ENCODE assay signal across 29 mouse cellular contexts in genomic region chr1:65129634-65130180, GRCm38 (mm10). TPM values are rescaled to one million over a fixed set of nuclear protein-coding genes. Genes with fewer than 3 reads are reported as not detected.
DNase-seq lines count a peak whose midpoint lies in the region; ATAC-seq and TF ChIP-seq lines count a peak whose summit lies in the region.
"Had no signal": no experiment of that assay in that cellular context is flagged by ENCODE, and none has a peak within 500 bp of the region (broad histone marks: within the 10 kb centered on the region; RNA-seq: fewer than 3 reads in every experiment).

No protein-coding gene starts in this region.

- no peaks in the 10 kb centered on the region for H3K27me3 ChIP-seq in forebrain, postnatal 0 days (ENCODE audit: insufficient read depth, low read length)
- H3K27me3 ChIP-seq in forebrain, embryonic 16.5 days (replicated peaks; ENCODE audit: control insufficient read depth, insufficient read depth, low read length), result no peaks in the 10 kb centered on the region
- H3K27me3 ChIP-seq in kidney, embryonic 15.5 days, result no peaks in the 10 kb centered on the region
- H3K27me3 ChIP-seq: embryonic facial prominence, embryonic 15.5 days; hindbrain, embryonic 12.5 days; midbrain, embryonic 13.5 days had no signal

- no peak overlapping the region for H3K9ac ChIP-seq in forebrain, postnatal 0 days
- H3K9ac ChIP-seq in forebrain, embryonic 16.5 days (replicated peaks; ENCODE audit: low read depth, low read length), result no peak overlapping the region
- no peak overlapping the region for H3K9ac ChIP-seq in kidney, embryonic 15.5 days
- H3K9ac ChIP-seq: embryonic facial prominence, embryonic 15.5 days; hindbrain, embryonic 12.5 days; midbrain, embryonic 13.5 days had no signal

- H3K4me1 ChIP-seq in forebrain, postnatal 0 days (ENCODE audit: insufficient read depth), result no peaks in the 10 kb centered on the region
- no peaks in the 10 kb centered on the region for H3K4me1 ChIP-seq in forebrain, embryonic 16.5 days (replicated peaks; ENCODE audit: control insufficient read depth, insufficient read depth, low read length)
- H3K4me1 ChIP-seq in kidney, embryonic 15.5 days, result no peaks in the 10 kb centered on the region
- H3K4me1 ChIP-seq: embryonic facial prominence, embryonic 15.5 days; heart, embryonic 10.5 days; hindbrain, embryonic 12.5 days; midbrain, embryonic 13.5 days had no signal

- H3K4me2 ChIP-seq in forebrain, postnatal 0 days (ENCODE audit: low read depth), result no peak overlapping the region
- H3K4me2 ChIP-seq in forebrain, embryonic 16.5 days (ENCODE audit: low read length), result no peak overlapping the region
- no peak overlapping the region for H3K4me2 ChIP-seq in kidney, embryonic 15.5 days
- H3K4me2 ChIP-seq: embryonic facial prominence, embryonic 15.5 days; hindbrain, embryonic 12.5 days; midbrain, embryonic 13.5 days had no signal

- no peak for TF ChIP-seq CTCF in forebrain, postnatal 0 days (IDR thresholded peaks at IDR 0.05; ENCODE audit: low read depth)

- peak; percentile 37 for DNase-seq in forebrain, postnatal 0 days
- DNase-seq in kidney, postnatal 14 days, result no peak
- DNase-seq in right cerebral cortex, adult 18-20 months, result peak; percentile 10
- no peak for DNase-seq in right cerebral cortex, postnatal 25 days
- DNase-seq in telencephalon, adult 2 months (ENCODE audit: low read depth, low spot score), result peak; percentile 38
- no peak for DNase-seq in lung, postnatal 36 days
- DNase-seq: adrenal gland, postnatal 14 days; cerebellum, adult 11-12 months; cerebellum, postnatal 36 days; heart, postnatal 10 days; liver; retina, postnatal 1 day; spleen, adult 18-20 months had no signal

- peak; percentile 43 for ATAC-seq in forebrain, postnatal 0 days
- ATAC-seq in forebrain, embryonic 16.5 days, result no peak
- no peak for ATAC-seq in kidney, embryonic 15.5 days (replicated peaks; ENCODE audit: low FRiP score)
- ATAC-seq: activated CD4-positive, CD25-positive, alpha-beta regulatory T cell, adult 4 months; lung, postnatal 0 days; midbrain, embryonic 13.5 days had no signal

- WGBS in forebrain, postnatal 0 days, result 68% methylated on average over 3 of the region's 3 CpGs
- 76% methylated on average over 3 of the region's 3 CpGs for WGBS in forebrain, embryonic 16.5 days
- WGBS in kidney, embryonic 15.5 days, result 61% methylated on average over 3 of the region's 3 CpGs

- no peak overlapping the region for H3K27ac ChIP-seq in forebrain, postnatal 0 days (ENCODE audit: low read depth, low read length)
- H3K27ac ChIP-seq in forebrain, embryonic 16.5 days (ENCODE audit: low read length), result no peak overlapping the region
- H3K27ac ChIP-seq in kidney, embryonic 15.5 days, result peak overlapping the region; percentile 56; the same call in 1 of the 2 replicates
- H3K27ac ChIP-seq: embryonic facial prominence, embryonic 15.5 days; heart, embryonic 10.5 days; hindbrain, embryonic 12.5 days; kidney, postnatal 0 days; midbrain, embryonic 13.5 days had no signal

- no peaks in the 10 kb centered on the region for H3K36me3 ChIP-seq in forebrain, postnatal 0 days (ENCODE audit: insufficient read depth)
- no peaks in the 10 kb centered on the region for H3K36me3 ChIP-seq in forebrain, embryonic 16.5 days (ENCODE audit: control insufficient read depth, insufficient read depth)
- no peaks in the 10 kb centered on the region for H3K36me3 ChIP-seq in kidney, embryonic 15.5 days
- H3K36me3 ChIP-seq: embryonic facial prominence, embryonic 15.5 days; heart, embryonic 10.5 days; hindbrain, embryonic 12.5 days; midbrain, embryonic 13.5 days had no signal

- no peak overlapping the region for H3K4me3 ChIP-seq in forebrain, postnatal 0 days (ENCODE audit: low read depth, low read length)
- no peak overlapping the region for H3K4me3 ChIP-seq in forebrain, embryonic 16.5 days (replicated peaks; ENCODE audit: low read length)
- no peak overlapping the region for H3K4me3 ChIP-seq in kidney, embryonic 15.5 days (replicated peaks)
- H3K4me3 ChIP-seq: embryonic facial prominence, embryonic 15.5 days; heart, embryonic 10.5 days; hindbrain, embryonic 12.5 days; midbrain, embryonic 13.5 days had no signal

- H3K9me3 ChIP-seq in forebrain, postnatal 0 days (ENCODE audit: low read length), result no peaks in the 10 kb centered on the region
- no peaks in the 10 kb centered on the region for H3K9me3 ChIP-seq in forebrain, embryonic 16.5 days (ENCODE audit: control insufficient read depth, low read length)
- no peaks in the 10 kb centered on the region for H3K9me3 ChIP-seq in kidney, embryonic 15.5 days (replicated peaks)
- H3K9me3 ChIP-seq: embryonic facial prominence, embryonic 15.5 days; heart, embryonic 10.5 days; hindbrain, embryonic 12.5 days; midbrain, embryonic 13.5 days had no signal

RNA-seq across cellular contexts. Expression of gene D630023F18Rik, which starts 6.7 kb away (rescaled TPM):
- 6.5 and 9.8 TPM in 2 replicates for total RNA-seq in forebrain, postnatal 0 days (2014; rRNA removed)
- 8.2 and 12.3 TPM in 2 replicates for polyA plus RNA-seq in forebrain, postnatal 0 days (2015; fragmentation: Nextera tagmentation; extraction: Ambion mirVana)
- 1.5 and 2.9 TPM in 2 replicates for polyA plus RNA-seq in forebrain, embryonic 16.5 days (2015; fragmentation: Nextera tagmentation; extraction: Ambion mirVana)
- 1.1 and 1.4 TPM in 2 replicates for polyA plus RNA-seq in kidney, embryonic 15.5 days (2015; fragmentation: Nextera tagmentation; extraction: Ambion mirVana)
- total RNA-seq: adrenal gland, postnatal 14 days; gastrocnemius, adult 18-20 months; gastrocnemius, postnatal 4 days; heart, postnatal 10 days had no signal
- polyA plus RNA-seq: activated CD4-positive, CD25-positive, alpha-beta regulatory T cell, adult 4 months; lung, postnatal 0 days had no signal

RNA-seq across cellular contexts. Expression of gene Gm28845, which starts 10.3 kb away (rescaled TPM):
- 0.92 TPM in 1 of 2 replicates, not detected in the other for total RNA-seq in forebrain, postnatal 0 days (2014; rRNA removed)
- polyA plus RNA-seq in forebrain, postnatal 0 days (2015; fragmentation: Nextera tagmentation; extraction: Ambion mirVana), result 0.52 TPM in 1 of 2 replicates, not detected in the other
- polyA plus RNA-seq in forebrain, embryonic 16.5 days (2015; fragmentation: Nextera tagmentation; extraction: Ambion mirVana), result not detected in 2 replicates
- not detected in 2 replicates for polyA plus RNA-seq in kidney, embryonic 15.5 days (2015; fragmentation: Nextera tagmentation; extraction: Ambion mirVana)
- total RNA-seq: adrenal gland, postnatal 14 days; gastrocnemius, adult 18-20 months; gastrocnemius, postnatal 4 days; heart, postnatal 10 days; megakaryocyte progenitor cell, adult 5-6 weeks had no signal
- polyA plus RNA-seq: activated CD4-positive, CD25-positive, alpha-beta regulatory T cell, adult 4 months; embryonic facial prominence, embryonic 15.5 days; heart, embryonic 10.5 days; hindbrain, embryonic 12.5 days; kidney, postnatal 0 days; liver, embryonic 16.5 days; lung, postnatal 0 days; midbrain, embryonic 13.5 days; urinary bladder, adult 2 months had no signal

RNA-seq across cellular contexts. Expression of gene Cryga, which starts 26.5 kb away (rescaled TPM):
- total RNA-seq in forebrain, postnatal 0 days (2014; rRNA removed), result not detected in 2 replicates
- polyA plus RNA-seq in forebrain, postnatal 0 days (2015; fragmentation: Nextera tagmentation; extraction: Ambion mirVana), result 0.39 and 0.44 TPM in 2 replicates
- not detected in 2 replicates for polyA plus RNA-seq in forebrain, embryonic 16.5 days (2015; fragmentation: Nextera tagmentation; extraction: Ambion mirVana)
- not detected in 2 replicates for polyA plus RNA-seq in kidney, embryonic 15.5 days (2015; fragmentation: Nextera tagmentation; extraction: Ambion mirVana)
- total RNA-seq: adrenal gland, postnatal 14 days; gastrocnemius, adult 18-20 months; gastrocnemius, postnatal 4 days; heart, postnatal 10 days; megakaryocyte progenitor cell, adult 5-6 weeks had no signal
- polyA plus RNA-seq: activated CD4-positive, CD25-positive, alpha-beta regulatory T cell, adult 4 months; heart, embryonic 10.5 days; hindbrain, embryonic 12.5 days; kidney, postnatal 0 days; liver, embryonic 16.5 days; lung, postnatal 0 days; midbrain, embryonic 13.5 days; urinary bladder, adult 2 months had no signal

RNA-seq across cellular contexts. Expression of gene Crygb, which starts 47.6 kb away (rescaled TPM):
- total RNA-seq in forebrain, postnatal 0 days (2014; rRNA removed), result not detected in 2 replicates
- 0.31 and 0.52 TPM in 2 replicates for polyA plus RNA-seq in forebrain, postnatal 0 days (2015; fragmentation: Nextera tagmentation; extraction: Ambion mirVana)
- not detected in 2 replicates for polyA plus RNA-seq in forebrain, embryonic 16.5 days (2015; fragmentation: Nextera tagmentation; extraction: Ambion mirVana)
- not detected in 2 replicates for polyA plus RNA-seq in kidney, embryonic 15.5 days (2015; fragmentation: Nextera tagmentation; extraction: Ambion mirVana)
- total RNA-seq: adrenal gland, postnatal 14 days; gastrocnemius, adult 18-20 months; gastrocnemius, postnatal 4 days; heart, postnatal 10 days; layer of hippocampus, postnatal 25 days; left cerebral cortex, postnatal 36 days; megakaryocyte progenitor cell, adult 5-6 weeks had no signal
- polyA plus RNA-seq: activated CD4-positive, CD25-positive, alpha-beta regulatory T cell, adult 4 months; heart, embryonic 10.5 days; hindbrain, embryonic 12.5 days; kidney, postnatal 0 days; liver, embryonic 16.5 days; lung, postnatal 0 days; urinary bladder, adult 2 months had no signal

RNA-seq across cellular contexts. Expression of gene Crygc, which starts 56.2 kb away (rescaled TPM):
- total RNA-seq in forebrain, postnatal 0 days (2014; rRNA removed), result not detected in 2 replicates
- polyA plus RNA-seq in forebrain, postnatal 0 days (2015; fragmentation: Nextera tagmentation; extraction: Ambion mirVana), result not detected in 2 replicates
- polyA plus RNA-seq in forebrain, embryonic 16.5 days (2015; fragmentation: Nextera tagmentation; extraction: Ambion mirVana), result not detected in 2 replicates
- not detected in 2 replicates for polyA plus RNA-seq in kidney, embryonic 15.5 days (2015; fragmentation: Nextera tagmentation; extraction: Ambion mirVana)
- total RNA-seq: adrenal gland, postnatal 14 days; gastrocnemius, adult 18-20 months; gastrocnemius, postnatal 4 days; heart, postnatal 10 days; layer of hippocampus, postnatal 25 days; left cerebral cortex, postnatal 36 days; megakaryocyte progenitor cell, adult 5-6 weeks had no signal
- polyA plus RNA-seq: activated CD4-positive, CD25-positive, alpha-beta regulatory T cell, adult 4 months; heart, embryonic 10.5 days; hindbrain, embryonic 12.5 days; kidney, postnatal 0 days; liver, embryonic 16.5 days; lung, postnatal 0 days; midbrain, embryonic 13.5 days; urinary bladder, adult 2 months had no signal

Comparison
In these comparisons a context has a peak if more than half of its experiments do, and no peak if none do; other contexts are left out.
1. DNase-seq: peak in forebrain, postnatal 0 days (single experiment), right cerebral cortex, adult 18-20 months (single experiment) and telencephalon, adult 2 months (single experiment); none in kidney, postnatal 14 days (single experiment), right cerebral cortex, postnatal 25 days (single experiment) and lung, postnatal 36 days (single experiment).